Mouse (Mus musculus) MEL (cell line): ENCODE data around the gene Gm5136.

Experiments used
- CTCF ChIP-seq, 3 experiments: IDR thresholded peaks in 2 of 3; conservative IDR thresholded peaks in 1 of 3; 2 replicates each; pipeline ENCODE4 v1.5.1; 2011 to 2012; ENCODE audit warnings: low read length in 3 of 3, low read depth in 2 of 3, mild to moderate bottlenecking in 2 of 3, improper control_type of control experiment in 1 of 3, inconsistent platforms in 1 of 3, mixed read lengths in 1 of 3, moderate library complexity in 1 of 3; ENCODE audit not compliant: control insufficient read depth in 1 of 3, insufficient read depth in 1 of 3, poor library complexity in 1 of 3, severe bottlenecking in 1 of 3
- EP300 ChIP-seq, 2 experiments: IDR thresholded peaks; 2 replicates each; pipeline ENCODE4 v1.6.1; 2011; ENCODE audit warnings: improper control_type of control experiment in 2 of 2, low read length in 2 of 2, low read depth in 1 of 2, mild to moderate bottlenecking in 1 of 2

- TF ChIP-seq CTCF (IDR thresholded peaks at IDR 0.05 in 2 of 3, conservative IDR thresholded peaks at IDR 0.05 in 1 of 3; ENCODE audit: control insufficient read depth in 1 of 3, insufficient read depth in 1 of 3, low read depth in 2 of 3, low read length in 3 of 3, poor library complexity in 1 of 3, severe bottlenecking in 1 of 3): no peak
- no peak for TF ChIP-seq EP300 (IDR thresholded peaks at IDR 0.05; ENCODE audit: low read depth in 1 of 2, low read length in 2 of 2)
Observed at GRCm38 (mm10) chr10:108668944-108669343, 31.0 kb downstream of the Gm5136 start.
